Mouse (Mus musculus): ENCODE measurements around the gene Leng9. TPM values are rescaled to one million over a fixed set of nuclear protein-coding genes. Genes with fewer than 3 reads are reported as not detected.

Gene Leng9
- total and polyA plus RNA-seq, 2 experiments from 2014 or later: 4.2 to 4.4 TPM

- Histone ChIP-seq H3K36me3 (ENCODE audit: insufficient read depth, low read length) (no peaks in the 10 kb centered on the region), H3K9me3 (ENCODE audit: low read length) (no peaks in the 10 kb centered on the region), H3K4me3 (ENCODE audit: low read length) (no peak overlapping the region), H3K4me1 (ENCODE audit: insufficient read depth, low read length) (no peaks in the 10 kb centered on the region), H3K27ac (no peak overlapping the region), H3K27me3 (ENCODE audit: insufficient read depth, low read length) (no peaks in the 10 kb centered on the region), H3K9ac (replicated peaks; ENCODE audit: low read length) (no peak overlapping the region), H3K4me2 (ENCODE audit: low read depth, low read length) (no peak overlapping the region)
- no peak for TF ChIP-seq CTCF (IDR thresholded peaks at IDR 0.05; ENCODE audit: low read depth)
- ATAC-seq (no peak), DNase-seq (ENCODE audit: low spot score) (no peak)
- WGBS: 79% methylated on average over 5 of the region's 5 CpGs
Observed at GRCm38 (mm10) chr7:4101144-4101543, 49.0 kb downstream of the Leng9 start.

DNA sequence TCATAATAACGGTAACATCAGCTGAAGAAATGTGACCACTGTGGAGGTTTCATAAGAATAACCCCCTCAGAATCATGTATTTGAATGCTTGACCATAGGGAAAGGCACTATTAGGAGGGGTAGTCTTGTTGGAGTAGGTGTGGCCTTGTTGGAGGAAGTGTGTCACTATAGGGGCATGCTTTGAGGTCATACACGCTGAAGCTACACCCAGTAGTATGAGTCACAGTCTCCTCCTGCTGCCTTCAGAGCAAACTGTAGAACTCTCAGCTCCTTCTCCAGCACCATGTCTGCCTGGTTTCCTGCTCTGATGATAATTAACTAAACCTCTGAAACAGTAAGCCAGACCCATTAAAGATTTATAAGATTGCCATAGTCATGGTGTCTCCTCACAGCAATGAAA is 51.3 kb downstream of the Leng9 start:
- Histone ChIP-seq H3K27ac (no peak overlapping the region), H3K4me2 (ENCODE audit: low read depth, low read length) (no peak overlapping the region), H3K4me1 (ENCODE audit: insufficient read depth, low read length) (no peaks in the 10 kb centered on the region), H3K4me3 (ENCODE audit: low read length) (no peak overlapping the region), H3K9ac (replicated peaks; ENCODE audit: low read length) (no peak overlapping the region), H3K27me3 (ENCODE audit: insufficient read depth, low read length) (no peaks in the 10 kb centered on the region), H3K9me3 (ENCODE audit: low read length) (no peaks in the 10 kb centered on the region), H3K36me3 (ENCODE audit: insufficient read depth, low read length) (no peaks in the 10 kb centered on the region)
- ATAC-seq (no peak), DNase-seq (ENCODE audit: low spot score) (no peak)
- no peak for TF ChIP-seq CTCF (IDR thresholded peaks at IDR 0.05; ENCODE audit: low read depth)
- 83% methylated on average over 2 of the region's 2 CpGs for WGBS

DNA sequence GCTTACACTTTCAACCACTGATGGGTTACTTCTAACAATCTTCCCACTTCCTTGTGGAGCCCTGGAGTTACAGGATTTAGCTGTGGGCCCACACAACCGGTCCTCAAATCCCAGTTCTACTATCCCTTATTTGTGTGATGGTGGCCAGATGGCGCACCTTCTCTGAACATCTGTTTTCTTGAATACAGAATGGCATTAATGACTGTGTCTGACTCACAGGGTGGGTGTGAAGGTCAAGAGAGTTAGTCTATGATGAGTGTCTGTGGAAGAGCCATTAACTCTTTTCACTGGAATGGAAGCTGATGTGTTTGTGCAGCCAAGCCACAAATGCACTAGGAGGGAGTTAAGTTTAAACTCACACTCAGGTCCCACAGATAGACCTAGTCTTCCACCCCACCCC is 51.9 kb downstream of the Leng9 start:
- Histone ChIP-seq H3K4me3 (ENCODE audit: low read length) (no peak overlapping the region), H3K4me1 (ENCODE audit: insufficient read depth, low read length) (no peaks in the 10 kb centered on the region), H3K9ac (replicated peaks; ENCODE audit: low read length) (no peak overlapping the region), H3K9me3 (ENCODE audit: low read length) (no peaks in the 10 kb centered on the region), H3K27me3 (ENCODE audit: insufficient read depth, low read length) (no peaks in the 10 kb centered on the region), H3K27ac (no peak overlapping the region), H3K36me3 (ENCODE audit: insufficient read depth, low read length) (no peaks in the 10 kb centered on the region), H3K4me2 (ENCODE audit: low read depth, low read length) (no peak overlapping the region)
- no peak for TF ChIP-seq CTCF (IDR thresholded peaks at IDR 0.05; ENCODE audit: low read depth)
- 82% methylated on average over 2 of the region's 2 CpGs for WGBS
- ATAC-seq: no peak
- DNase-seq (ENCODE audit: low spot score): no peak

Other genes starting within 250 kb of the Leng9 start
- not detected in 2 replicates for gene Lilra6, start 234.9 kb downstream of the Leng9 start, total RNA-seq (2014; rRNA removed)
- not detected in 2 replicates for gene Lilra6, start 234.9 kb downstream of the Leng9 start, polyA plus RNA-seq (2015; fragmentation: Nextera tagmentation; extraction: Ambion mirVana)
- gene Lair1, start 87.2 kb downstream of the Leng9 start, total RNA-seq (2014; rRNA removed): 6.2 and 8.6 TPM in 2 replicates
- gene Lair1, start 87.2 kb downstream of the Leng9 start, polyA plus RNA-seq (2015; fragmentation: Nextera tagmentation; extraction: Ambion mirVana): 3.4 and 4.0 TPM in 2 replicates
- 819 and 1,009 TPM in 2 replicates for gene Ttyh1, start 31.0 kb downstream of the Leng9 start, total RNA-seq (2014; rRNA removed)
- 249 and 272 TPM in 2 replicates for gene Ttyh1, start 31.0 kb downstream of the Leng9 start, polyA plus RNA-seq (2015; fragmentation: Nextera tagmentation; extraction: Ambion mirVana)
- gene Leng8, start 13.3 kb downstream of the Leng9 start, total RNA-seq (2014; rRNA removed): 183 and 264 TPM in 2 replicates
- 49.1 and 50.8 TPM in 2 replicates for gene Leng8, start 13.3 kb downstream of the Leng9 start, polyA plus RNA-seq (2015; fragmentation: Nextera tagmentation; extraction: Ambion mirVana)
- 8.5 and 15.9 TPM in 2 replicates for gene Cdc42ep5, start 14.5 kb upstream of the Leng9 start, total RNA-seq (2014; rRNA removed)
- 11.7 and 12.0 TPM in 2 replicates for gene Cdc42ep5, start 14.5 kb upstream of the Leng9 start, polyA plus RNA-seq (2015; fragmentation: Nextera tagmentation; extraction: Ambion mirVana)
- not detected in 2 replicates for gene Lilra5, start 87.4 kb upstream of the Leng9 start, total RNA-seq (2014; rRNA removed)
- gene Lilra5, start 87.4 kb upstream of the Leng9 start, polyA plus RNA-seq (2015; fragmentation: Nextera tagmentation; extraction: Ambion mirVana): 0.09 TPM in 1 of 2 replicates, not detected in the other
- not detected in 2 replicates for gene Ncr1, start 187.3 kb upstream of the Leng9 start, total RNA-seq (2014; rRNA removed)
- not detected in 2 replicates for gene Ncr1, start 187.3 kb upstream of the Leng9 start, polyA plus RNA-seq (2015; fragmentation: Nextera tagmentation; extraction: Ambion mirVana)
- gene Gp6, start 247.4 kb upstream of the Leng9 start, total RNA-seq (2014; rRNA removed): not detected in 2 replicates
- gene Gp6, start 247.4 kb upstream of the Leng9 start, polyA plus RNA-seq (2015; fragmentation: Nextera tagmentation; extraction: Ambion mirVana): not detected in 2 replicates